Comparison of ENCODE assay signal across 22 mouse cellular contexts in the genomic region with DNA sequence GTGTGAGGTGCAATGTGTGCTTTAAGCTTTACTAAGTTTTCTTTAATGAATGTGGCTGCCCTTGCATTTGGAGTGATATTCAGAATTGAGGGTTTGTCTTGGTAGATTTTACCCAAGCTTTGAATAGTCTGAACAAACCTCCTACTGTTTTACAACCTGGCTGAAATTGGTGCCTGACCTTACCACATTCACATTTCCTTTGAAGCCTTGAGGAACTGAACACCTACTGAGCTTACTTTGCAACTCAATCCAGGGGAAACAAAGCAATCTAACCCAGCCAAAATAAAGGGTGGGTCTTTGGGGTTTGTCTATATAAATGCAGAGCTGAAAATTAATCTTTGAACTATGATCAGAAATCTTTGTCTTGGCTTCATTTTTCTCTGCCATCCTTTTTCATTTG. TPM values are rescaled to one million over a fixed set of nuclear protein-coding genes. Genes with fewer than 3 reads are reported as not detected.
DNase-seq lines count a peak whose midpoint lies in the region; TF ChIP-seq lines count a peak whose summit lies in the region.
"Had no signal": no experiment of that assay in that cellular context is flagged by ENCODE, and none has a peak within 500 bp of the region (broad histone marks: within the 10 kb centered on the region; RNA-seq: fewer than 3 reads in every experiment).

No protein-coding gene starts in this region.

- H3K4me3 ChIP-seq in ES-E14 (ENCODE audit: insufficient read depth in 1 of 2, low read depth in 1 of 2, low read length in 2 of 2, poor library complexity in 1 of 2, severe bottlenecking in 1 of 2), result no peak overlapping the region
- H3K4me3 ChIP-seq: embryonic facial prominence, embryonic 13.5 days; embryonic facial prominence, embryonic 15.5 days; erythroblast, embryonic 14.5 days; forebrain, embryonic 10.5 days; forebrain, embryonic 12.5 days had no signal

- H3K9ac ChIP-seq in ES-E14 (ENCODE audit: insufficient read depth, low read depth, low read length, poor library complexity, severe bottlenecking), result no peak overlapping the region
- H3K9ac ChIP-seq: embryonic facial prominence, embryonic 13.5 days; embryonic facial prominence, embryonic 15.5 days; forebrain, embryonic 12.5 days had no signal

- H3K36me3 ChIP-seq in ES-E14 (ENCODE audit: control insufficient read depth, insufficient read depth, low read length, poor library complexity, severe bottlenecking), result no peaks in the 10 kb centered on the region
- H3K36me3 ChIP-seq: embryonic facial prominence, embryonic 13.5 days; embryonic facial prominence, embryonic 15.5 days; forebrain, embryonic 10.5 days; forebrain, embryonic 12.5 days had no signal

- H3K27ac ChIP-seq in ES-E14 (ENCODE audit: insufficient read depth, low read depth, low read length, poor library complexity, severe bottlenecking), result no peak overlapping the region
- H3K27ac ChIP-seq: embryonic facial prominence, embryonic 13.5 days; embryonic facial prominence, embryonic 15.5 days; forebrain, embryonic 10.5 days; forebrain, embryonic 12.5 days had no signal

- in situ Hi-C loops in ES-E14 (cut with MboI; ENCODE audit: low sequenced_read_pairs in 2 of 2, unreplicated experiment in 2 of 2), result no loop called here

- no peaks in the 10 kb centered on the region for H3K4me1 ChIP-seq in ES-E14 (ENCODE audit: control insufficient read depth in 2 of 2, insufficient read depth in 2 of 2, low read length in 2 of 2, poor library complexity in 1 of 2)
- H3K4me1 ChIP-seq: embryonic facial prominence, embryonic 13.5 days; embryonic facial prominence, embryonic 15.5 days; forebrain, embryonic 10.5 days; forebrain, embryonic 12.5 days had no signal

- peak; percentile 53 for DNase-seq in ES-E14 (ENCODE audit: low read depth, low spot score)
- peak; percentile 14 for DNase-seq in WW6 (ENCODE audit: low read depth, low spot score)
- DNase-seq in kidney, adult 18-20 months, result no peak
- no peak for DNase-seq in retina, embryonic 14.5 days (ENCODE audit: low spot score)
- DNase-seq in urinary bladder, adult 18-20 months (ENCODE audit: low spot score in 2 of 2), result no peak
- DNase-seq: adrenal gland, adult 8-10 months; adrenal gland, postnatal 14 days; adrenal gland, postnatal 36 days; cerebellum, adult 18-20 months; cerebellum, adult 8-10 months; cerebellum, adult 9-11 months; cerebellum, postnatal 14 days; cerebellum, postnatal 36 days; embryo, embryonic 11 days had no signal

- no peaks in the 10 kb centered on the region for H3K9me3 ChIP-seq in ES-E14 (ENCODE audit: control insufficient read depth, insufficient read depth, low read depth, low read length)
- H3K9me3 ChIP-seq: embryonic facial prominence, embryonic 13.5 days; embryonic facial prominence, embryonic 15.5 days; forebrain, embryonic 12.5 days had no signal

TF ChIP-seq in ES-E14, 5 proteins besides CTCF, POLR2A, EP300 and RAD21:
- TF ChIP-seq ZNF384 (IDR thresholded peaks at IDR 0.05; ENCODE audit: low read depth, low read length) (no peak), ZC3H11A (IDR thresholded peaks at IDR 0.05; ENCODE audit: borderline replicate concordance, low read depth, low read length) (no peak), HCFC1 (IDR thresholded peaks at IDR 0.05; ENCODE audit: borderline replicate concordance, insufficient read depth, low read length) (no peak), MAFK (IDR thresholded peaks at IDR 0.05; ENCODE audit: insufficient read depth, low read depth, low read length) (no peak), CHD2 (IDR thresholded peaks at IDR 0.05; ENCODE audit: low read depth, low read length) (no peak)

RNA-seq across cellular contexts. Expression of a gene that starts 23.6 kb away (rescaled TPM):
- total RNA-seq in ES-E14 (2012; rRNA removed), result not detected in 2 replicates
- total RNA-seq: adrenal gland, adult 18-20 months; adrenal gland, adult 8-10 months; adrenal gland, postnatal 14 days; adrenal gland, postnatal 36 days; common myeloid progenitor, adult 5-6 weeks; MEL had no signal

Comparison
In these comparisons a context has a peak if more than half of its experiments do, and no peak if none do; other contexts are left out.
1. DNase-seq: peak in ES-E14 (single experiment) and WW6 (single experiment); none in kidney, adult 18-20 months (single experiment), retina, embryonic 14.5 days (single experiment) and urinary bladder, adult 18-20 months (0 of 2).